Mouse (Mus musculus) v-Abl transformed pro-B cells (cell line): ENCODE results near the gene Arl11.

Experiments used
- in situ Hi-C, 2 experiments: fragments of 400-800 bp; cut with MboI; formaldehyde crosslinking; loops; one replicate each; pipeline ENCODE4 v1.15.1; 2025; ENCODE audit not compliant: unreplicated experiment in 2 of 2

Gene Arl11

GRCm38 (mm10) chr14:61322740-61323139 lies 13.2 kb downstream of the Arl11 start:
- in situ Hi-C loops: no loop called here

- in situ Hi-C loops: loop anchor here in 1 of 2 experiments (25.0 kb wide), 1 partner anchor 1635 kb away; no protein-coding TSS in a partner anchor
Measured at GRCm38 (mm10) chr14:61327007-61327406, 17.5 kb downstream of the Arl11 start.

- in situ Hi-C loops: loop anchor here in 1 of 2 experiments (25.0 kb wide), 1 partner anchor 1634 kb away; no protein-coding TSS in a partner anchor
Measured at GRCm38 (mm10) chr14:61327618-61328450, 18.3 kb downstream of the Arl11 start.

- in situ Hi-C loops: loop anchor here (5.0 to 25.0 kb wide), 5 partner anchors 167 to 1632 kb away; partner anchors contain the start of gene Gucy1b2 (in 2 of the 2)
Measured at GRCm38 (mm10) chr14:61330591-61330990, 21.0 kb downstream of the Arl11 start.

GRCm38 (mm10) chr14:61330996-61331561 lies 21.5 kb downstream of the Arl11 start:
- in situ Hi-C loops: loop anchor here (5.0 to 25.0 kb wide), 5 partner anchors 166 to 1631 kb away; partner anchors contain the start of gene Gucy1b2 (in 2 of the 2)

GRCm38 (mm10) chr14:61339381-61339780 lies 29.8 kb downstream of the Arl11 start:
- in situ Hi-C loops: loop anchor here (10.0 to 25.0 kb wide), 2 partner anchors 705 to 1623 kb away; no protein-coding TSS in a partner anchor

GRCm38 (mm10) chr14:61344590-61344989 lies 35.0 kb downstream of the Arl11 start:
- in situ Hi-C loops: loop anchor here in 1 of 2 experiments (25.0 kb wide), 1 partner anchor 1618 kb away; no protein-coding TSS in a partner anchor

- in situ Hi-C loops: loop anchor here in 1 of 2 experiments (25.0 kb wide), 1 partner anchor 1615 kb away; no protein-coding TSS in a partner anchor
Measured at GRCm38 (mm10) chr14:61346827-61347698, 37.5 kb downstream of the Arl11 start.

GRCm38 (mm10) chr14:61349876-61350275 lies 40.3 kb downstream of the Arl11 start:
- in situ Hi-C loops: loop anchor here in 1 of 2 experiments (25.0 kb wide), 1 partner anchor 1612 kb away; no protein-coding TSS in a partner anchor

GRCm38 (mm10) chr14:61350808-61351207 lies 41.3 kb downstream of the Arl11 start:
- in situ Hi-C loops: no loop called here

GRCm38 (mm10) chr14:61354251-61355235 lies 45.0 kb downstream of the Arl11 start:
- in situ Hi-C loops: no loop called here

GRCm38 (mm10) chr14:61360131-61360980 lies 50.8 kb downstream of the Arl11 start, which contains the start of gene Ebpl:
Gene Ebpl, minus strand, starts transcription at chr14:61360439.
- in situ Hi-C loops: loop anchor here in 1 of 2 experiments (10.0 kb wide), 1 partner anchor 74 kb away; the partner anchor contains the start of gene Kpna3

- in situ Hi-C loops: loop anchor here in 1 of 2 experiments (10.0 kb wide), 1 partner anchor 74 kb away; the partner anchor contains the start of gene Kpna3
Measured at GRCm38 (mm10) chr14:61360981-61361511, 51.5 kb downstream of the Arl11 start.
